Mouse (Mus musculus) heart, embryonic 16.5 days (tissue): ENCODE measurements at regions not wholly inside any gene's neighbourhood (a gene's known extent, or its start where the extent isn't known, plus 50 kb on each side); places are given as distances from the start of the nearest gene placed in this dataset.

Experiments
- ATAC-seq: fragments of 200-750 bp; cut with Nextera tagmentation; replicated peaks from 2 replicates; pipeline ENCODE4 v1.8.0; 2017; ENCODE audit warnings: moderate number of reproducible peaks; ENCODE audit not compliant: insufficient read depth, low FRiP score; ENCODE audit errors: extremely low read depth
- H3K27ac ChIP-seq: fragments of 300-500 bp; sonication (generic); 2 replicates; pipeline ENCODE4 v1.5.1; 2014; ENCODE audit warnings: mild to moderate bottlenecking, low read length, control low read depth, moderate library complexity
- H3K27me3 ChIP-seq: fragments of 300-500 bp; sonication (generic); 2 replicates; pipeline ENCODE4 v1.6.1; 2014; ENCODE audit warnings: low read length, mixed read lengths; ENCODE audit not compliant: control insufficient read depth, insufficient read depth
- H3K36me3 ChIP-seq: fragments of 300-500 bp; sonication (generic); 2 replicates; pipeline ENCODE4 v1.6.1; 2014; ENCODE audit not compliant: control insufficient read depth, insufficient read depth
- H3K4me1 ChIP-seq: fragments of 300-500 bp; sonication (generic); 2 replicates; pipeline ENCODE4 v1.6.1; 2014; ENCODE audit warnings: low read length, mixed read lengths; ENCODE audit not compliant: control insufficient read depth, insufficient read depth
- H3K4me2 ChIP-seq: fragments of 300-500 bp; sonication (generic); 2 replicates; pipeline ENCODE4 v1.6.1; 2014; ENCODE audit warnings: low read depth, mild to moderate bottlenecking, control low read depth, low read length
- H3K4me3 ChIP-seq: fragments of 300-500 bp; sonication (generic); 2 replicates; pipeline ENCODE4 v1.5.1; 2014; ENCODE audit warnings: mild to moderate bottlenecking, control low read depth, low read length
- H3K9ac ChIP-seq: fragments of 300-500 bp; sonication (generic); 2 replicates; pipeline ENCODE4 v1.6.1; 2014; ENCODE audit warnings: low read length, control low read depth
- H3K9me3 ChIP-seq: fragments of 300-500 bp; sonication (generic); replicated peaks from 2 replicates; pipeline ENCODE4 v1.6.1; 2016; ENCODE audit warnings: low read length; ENCODE audit not compliant: control insufficient read depth
- WGBS: fragments of 180-500 bp; shearing (Covaris S2); extraction: QIAGEN DNeasy Blood & Tissue Kit; methylation state at CpG from one replicate; pipeline ENCODE4 v1.1.7; 2014; 5-methylcytosine and 5-hydroxymethylcytosine counted together

GRCm38 (mm10) chr10:99511514-99512237 lies 247.8 kb downstream of the Csl start:
- Histone ChIP-seq H3K4me3 (no peak overlapping the region), H3K9me3 (no peaks in the 10 kb centered on the region), H3K4me2 (no peak overlapping the region), H3K9ac (no peak overlapping the region), H3K27me3 (no peaks in the 10 kb centered on the region), H3K4me1 (no peaks in the 10 kb centered on the region), H3K27ac (no peak overlapping the region), H3K36me3 (no peaks in the 10 kb centered on the region)
- WGBS: 74% methylated on average over 17 of the region's 17 CpGs
- ATAC-seq: no peak

DNA sequence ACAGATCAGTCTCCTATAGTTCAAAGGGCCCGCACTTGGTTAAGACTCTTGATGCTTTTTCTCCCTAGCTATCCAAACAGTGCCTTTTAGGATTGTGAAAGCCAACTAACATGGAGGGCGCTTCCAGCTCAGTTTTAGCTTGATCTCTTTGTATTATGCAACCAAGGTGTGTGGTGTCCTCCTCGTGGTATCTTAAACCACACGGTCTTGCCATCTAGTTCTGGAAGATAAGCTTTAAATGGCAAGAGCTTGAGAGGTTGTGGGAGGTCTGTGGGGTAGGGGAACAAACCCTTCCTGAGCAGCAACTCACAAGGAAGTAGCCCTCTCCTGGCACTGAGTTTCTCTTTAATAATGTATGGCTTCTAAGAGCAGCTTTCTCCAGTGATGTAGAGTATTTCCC lies 241.5 kb downstream of the Csl start:
- Histone ChIP-seq H3K9me3 (peaks cover 3% of the 10 kb centered on the region; the same call in 1 of the 2 replicates), H3K4me1 (peaks cover 2% of the 10 kb centered on the region; the same call in 1 of the 2 replicates), H3K4me2 (no peak overlapping the region), H3K9ac (no peak overlapping the region), H3K27me3 (no peaks in the 10 kb centered on the region), H3K27ac (no peak overlapping the region), H3K36me3 (no peaks in the 10 kb centered on the region), H3K4me3 (no peak overlapping the region)
- no peak for ATAC-seq
- 62% methylated on average over 4 of the region's 4 CpGs for WGBS

DNA sequence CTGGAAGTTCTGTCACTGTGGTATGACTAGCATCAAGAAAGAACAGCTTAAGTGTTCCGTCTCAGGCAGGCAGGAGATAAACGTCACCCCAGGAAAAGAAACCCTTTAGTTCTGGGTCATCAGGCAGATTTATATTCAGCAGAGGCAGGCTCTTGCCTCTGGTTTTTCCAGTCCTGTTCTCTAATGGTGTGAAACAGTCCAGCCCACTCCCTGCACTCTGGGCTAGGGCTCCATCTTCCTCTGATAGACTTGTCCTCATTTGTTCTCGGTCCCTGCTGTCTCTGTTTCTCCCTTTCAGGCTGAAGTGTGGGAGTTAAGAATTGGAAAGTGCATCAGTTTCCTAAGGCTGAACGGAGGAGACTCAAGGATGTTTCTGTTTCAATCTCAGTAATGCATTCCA lies 240.0 kb downstream of the Csl start:
- WGBS: 34% methylated on average over 4 of the region's 4 CpGs
- no peak for ATAC-seq
- Histone ChIP-seq H3K9me3 (peaks cover 3% of the 10 kb centered on the region; the same call in 1 of the 2 replicates), H3K4me2 (no peak overlapping the region), H3K4me1 (peaks cover 8% of the 10 kb centered on the region; the same call in 1 of the 2 replicates), H3K36me3 (no peaks in the 10 kb centered on the region), H3K27ac (no peak overlapping the region), H3K9ac (no peak overlapping the region; the same call in 1 of the 2 replicates), H3K4me3 (no peak overlapping the region), H3K27me3 (no peaks in the 10 kb centered on the region)

DNA sequence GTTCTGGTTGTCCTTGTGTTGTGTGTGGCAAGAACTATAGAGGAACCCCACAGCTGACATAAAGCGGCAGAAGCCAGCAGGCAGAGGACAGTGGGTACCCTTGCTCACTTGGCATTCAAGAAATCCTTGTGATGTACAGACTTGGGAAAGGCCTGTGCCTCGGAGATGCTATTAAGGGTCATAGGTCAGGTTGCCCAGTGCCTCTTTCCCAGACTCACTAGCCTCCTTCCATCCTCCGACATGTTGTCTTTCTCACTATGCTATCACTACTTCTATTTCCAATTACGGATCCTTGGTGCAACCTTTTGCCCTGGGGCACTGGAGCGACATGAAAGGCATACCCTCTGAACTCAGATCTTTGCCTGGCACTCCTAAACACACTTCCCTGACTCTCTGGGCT lies 235.6 kb downstream of the Csl start:
- H3K4me2 ChIP-seq: peak overlapping the region; percentile 59; the same call in 1 of the 2 replicates
- no peak overlapping the region for H3K27ac ChIP-seq
- ATAC-seq: no peak
- H3K27me3 ChIP-seq: no peaks in the 10 kb centered on the region
- H3K36me3 ChIP-seq: no peaks in the 10 kb centered on the region
- 70% methylated on average over 5 of the region's 5 CpGs for WGBS
- no peak overlapping the region for H3K9ac ChIP-seq
- peaks cover 13% of the 10 kb centered on the region for H3K4me1 ChIP-seq
- H3K9me3 ChIP-seq: peaks cover 3% of the 10 kb centered on the region; the same call in 1 of the 2 replicates
- no peak overlapping the region for H3K4me3 ChIP-seq

DNA sequence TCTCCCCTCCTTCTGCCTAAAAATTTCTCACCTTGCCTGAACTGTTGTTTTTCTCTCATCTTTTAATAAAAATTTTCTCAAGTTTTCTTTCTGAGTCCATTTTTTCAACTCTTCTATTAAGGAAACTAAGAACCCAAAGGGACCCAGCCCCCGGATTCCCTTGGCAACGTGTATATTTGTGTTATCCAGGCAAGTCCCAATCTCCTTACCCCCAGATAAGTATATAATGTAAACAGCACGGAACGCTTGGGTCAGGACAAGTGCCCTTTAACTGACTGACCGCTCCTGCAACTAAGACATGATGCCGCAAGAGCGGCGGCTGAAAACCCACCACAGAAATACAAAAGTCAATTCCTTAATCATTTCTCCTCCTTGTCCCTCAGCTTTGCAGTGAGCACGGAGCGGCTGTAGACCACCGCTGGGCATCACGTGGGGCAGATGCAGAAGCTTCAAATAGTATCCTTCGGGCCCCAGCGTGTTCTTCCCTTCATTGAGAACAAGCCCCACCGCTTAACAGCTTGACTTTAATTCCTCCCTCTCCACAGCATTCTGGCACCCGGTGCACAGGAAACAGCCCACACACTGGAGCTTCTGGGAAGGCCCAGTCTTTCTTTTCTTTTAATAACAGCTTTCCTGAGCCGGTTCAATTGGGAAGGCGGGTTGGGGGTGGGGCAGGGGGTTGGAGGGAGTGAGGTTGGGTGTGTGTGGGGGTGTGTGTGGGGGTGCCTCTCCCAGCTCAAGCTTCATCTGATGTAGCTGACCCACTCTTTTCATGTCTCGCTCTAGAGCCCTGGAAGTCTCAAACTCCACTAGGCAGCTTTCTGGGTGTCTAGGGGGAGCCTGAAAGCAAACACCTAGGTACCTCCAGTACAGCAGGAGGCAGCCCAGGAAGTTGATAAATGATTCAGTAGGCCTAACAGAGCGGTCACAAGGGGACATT lies 234.9 kb downstream of the Csl start:
- peaks cover 19% of the 10 kb centered on the region for H3K4me1 ChIP-seq
- 19% methylated on average over 20 of the region's 20 CpGs for WGBS
- H3K9ac ChIP-seq: peak overlapping the region; percentile 49; the same call in 1 of the 2 replicates
- peak; percentile 75 for ATAC-seq
- peak overlapping the region; percentile 33 for H3K4me3 ChIP-seq
- H3K27ac ChIP-seq: peak overlapping the region; percentile 50
- H3K36me3 ChIP-seq: no peaks in the 10 kb centered on the region
- H3K9me3 ChIP-seq: peaks cover 3% of the 10 kb centered on the region; the same call in 1 of the 2 replicates
- peak overlapping the region; percentile 59 for H3K4me2 ChIP-seq
- H3K27me3 ChIP-seq: no peaks in the 10 kb centered on the region

GRCm38 (mm10) chr10:99526148-99526547 lies 233.3 kb downstream of the Csl start:
- Histone ChIP-seq H3K36me3 (no peaks in the 10 kb centered on the region), H3K4me2 (no peak overlapping the region), H3K4me3 (no peak overlapping the region), H3K4me1 (peaks cover 24% of the 10 kb centered on the region), H3K9me3 (peaks cover 3% of the 10 kb centered on the region; the same call in 1 of the 2 replicates), H3K27ac (no peak overlapping the region), H3K27me3 (no peaks in the 10 kb centered on the region), H3K9ac (no peak overlapping the region)
- 67% methylated on average over 4 of the region's 4 CpGs for WGBS
- no peak for ATAC-seq

DNA sequence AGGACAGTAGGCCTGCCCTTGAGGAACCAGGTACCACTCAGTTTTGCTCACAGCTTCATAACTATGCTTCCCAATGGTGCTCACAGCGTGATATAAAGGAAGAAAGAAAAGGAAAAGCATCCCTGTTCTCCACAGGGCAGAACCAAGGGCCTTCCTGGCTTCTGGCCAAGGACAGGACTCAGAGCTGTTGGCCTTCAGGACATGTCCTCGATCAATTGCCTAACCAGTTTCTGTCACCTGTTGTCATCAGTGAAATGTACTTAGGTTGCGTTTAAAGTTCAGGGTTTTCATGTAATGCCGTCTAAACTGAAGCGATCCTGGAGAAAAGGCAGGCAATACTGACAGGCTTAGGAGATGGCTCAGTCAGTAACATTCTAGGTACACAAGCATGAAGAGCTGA lies 232.9 kb downstream of the Csl start:
- Histone ChIP-seq H3K36me3 (no peaks in the 10 kb centered on the region), H3K4me2 (no peak overlapping the region), H3K27me3 (no peaks in the 10 kb centered on the region), H3K4me1 (peaks cover 24% of the 10 kb centered on the region), H3K4me3 (no peak overlapping the region), H3K9me3 (peaks cover 1% of the 10 kb centered on the region; the same call in 1 of the 2 replicates), H3K27ac (no peak overlapping the region), H3K9ac (no peak overlapping the region)
- 74% methylated on average over 5 of the region's 5 CpGs for WGBS
- no peak for ATAC-seq

DNA sequence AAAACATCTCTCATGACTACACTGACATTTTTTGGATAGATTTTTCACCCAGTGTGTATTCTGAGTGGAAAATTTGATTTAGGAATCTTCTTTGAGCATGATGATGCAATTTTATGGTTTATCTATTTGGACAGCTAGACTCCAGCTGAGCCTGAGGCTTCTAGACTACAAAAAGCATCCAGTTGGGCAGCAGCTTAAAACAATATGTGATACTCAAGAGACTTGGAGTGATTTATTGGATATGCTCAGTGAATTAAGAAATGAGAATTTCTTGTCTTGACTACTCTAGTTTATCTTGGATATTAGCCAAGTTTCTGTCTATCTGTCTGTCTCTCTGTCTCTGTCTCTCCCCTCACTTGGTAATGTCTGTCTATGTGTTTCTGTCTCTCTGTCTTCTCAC lies 228.4 kb downstream of the Csl start:
- H3K4me2 ChIP-seq: no peak overlapping the region
- peaks cover 14% of the 10 kb centered on the region; the same call in 1 of the 2 replicates for H3K4me1 ChIP-seq
- ATAC-seq: no peak
- H3K4me3 ChIP-seq: no peak overlapping the region
- no peaks in the 10 kb centered on the region for H3K9me3 ChIP-seq
- H3K27me3 ChIP-seq: no peaks in the 10 kb centered on the region
- no peaks in the 10 kb centered on the region for H3K36me3 ChIP-seq
- no peak overlapping the region for H3K9ac ChIP-seq
- H3K27ac ChIP-seq: no peak overlapping the region

DNA sequence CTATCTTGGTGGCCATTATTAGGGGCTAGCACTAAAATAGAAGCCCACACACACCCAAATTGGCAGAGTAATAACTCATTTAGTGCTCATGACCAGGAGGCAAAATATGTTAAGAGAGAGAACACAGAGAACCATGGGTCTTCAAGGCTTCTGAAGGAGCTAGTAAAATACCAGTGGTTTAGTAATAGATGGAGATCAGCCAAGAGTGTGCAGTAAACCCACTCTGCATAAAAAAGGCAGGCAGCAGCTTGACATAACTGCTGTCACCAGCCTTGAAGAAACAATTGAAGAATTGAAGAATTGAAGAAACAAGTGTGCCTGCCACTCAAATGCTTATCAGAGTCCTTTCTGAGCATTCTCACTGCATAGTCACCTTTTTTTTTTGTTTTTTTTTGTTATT lies 227.9 kb downstream of the Csl start:
- Histone ChIP-seq H3K9me3 (no peaks in the 10 kb centered on the region), H3K27me3 (no peaks in the 10 kb centered on the region), H3K4me3 (no peak overlapping the region), H3K4me2 (no peak overlapping the region), H3K36me3 (no peaks in the 10 kb centered on the region), H3K4me1 (peaks cover 14% of the 10 kb centered on the region; the same call in 1 of the 2 replicates), H3K9ac (no peak overlapping the region), H3K27ac (no peak overlapping the region)
- no peak for ATAC-seq
